Mouse (Mus musculus) megakaryocyte, embryonic 14.5 days (primary cell): ENCODE results near the gene Cx3cr1.

Source experiments
- FLI1 ChIP-seq: IDR thresholded peaks from 2 replicates; pipeline ENCODE4 v1.6.1; 2012; ENCODE audit warnings: low read length, inconsistent platforms, mixed read lengths
- GATA1 ChIP-seq: IDR thresholded peaks from 3 replicates; pipeline ENCODE4 v1.6.1; 2012; ENCODE audit warnings: mixed read lengths, low read length, inconsistent platforms, borderline replicate concordance

DNA sequence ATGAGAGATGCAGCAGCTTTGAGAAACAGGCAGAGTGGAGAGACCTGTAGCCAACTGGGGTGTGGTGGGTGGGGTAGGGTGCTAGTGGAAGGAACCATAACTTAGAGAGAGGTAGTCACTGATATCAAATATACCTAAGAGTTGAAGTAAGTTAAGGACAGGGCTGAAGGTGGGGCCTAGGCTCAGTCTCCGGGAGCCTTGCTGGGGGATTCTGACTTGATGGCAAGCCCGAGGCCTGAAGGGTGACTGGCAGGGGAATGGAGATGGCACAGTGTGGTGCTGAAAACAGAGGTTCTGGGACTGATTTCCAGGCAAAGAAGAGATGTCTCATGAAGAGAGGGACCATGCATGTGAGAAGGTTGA is 45.1 kb upstream of the Cx3cr1 start:
- TF ChIP-seq FLI1 (no peak), GATA1 (no peak)
